Mouse (Mus musculus): Measurements from ENCODE around the gene Carnmt1.

DNA sequence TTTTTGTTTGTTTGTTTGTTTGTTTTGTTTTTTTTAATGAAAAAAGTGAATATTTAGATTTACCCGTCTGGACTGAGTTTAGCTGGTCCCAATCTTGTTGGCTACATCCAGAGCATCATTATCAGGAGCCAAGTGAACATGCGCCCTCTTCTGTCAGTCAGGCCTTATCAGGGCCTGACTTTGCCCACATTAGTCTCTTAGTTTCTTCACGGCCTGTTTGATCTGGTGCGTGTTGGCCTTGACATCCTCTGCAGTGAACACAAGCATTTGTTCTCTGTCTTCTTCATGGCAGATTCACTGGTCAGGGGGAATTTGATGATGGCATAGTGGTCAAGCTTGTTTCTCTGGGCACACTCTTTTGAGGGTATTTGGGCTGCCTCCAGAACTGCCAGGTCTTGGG, 11.6 kb downstream of the Carnmt1 start:
- TF ChIP-seq EP300 (IDR thresholded peaks at IDR 0.05; ENCODE audit: low read depth) (peak; percentile 53), CTCF (IDR thresholded peaks at IDR 0.05; ENCODE audit: low read depth) (peak; percentile 75)

All from liver, embryonic 14.5 days (tissue).